Mouse (Mus musculus) MEL-GATA-1-ER (cell line): Measurements from ENCODE around the gene Serpinb9f.
"Not testable (repeated sequence)": the region's sequence is repeated elsewhere in the genome, so short reads cannot be mapped to it uniquely, and the experiment has no call there.

Experiments
- DNase-seq: peaks from one replicate; pipeline ENCODE4 v3.0.0-alpha.2; 2012; ENCODE audit warnings: low read depth; ENCODE audit errors: extremely low read depth

The Serpinb9f gene

DNA sequence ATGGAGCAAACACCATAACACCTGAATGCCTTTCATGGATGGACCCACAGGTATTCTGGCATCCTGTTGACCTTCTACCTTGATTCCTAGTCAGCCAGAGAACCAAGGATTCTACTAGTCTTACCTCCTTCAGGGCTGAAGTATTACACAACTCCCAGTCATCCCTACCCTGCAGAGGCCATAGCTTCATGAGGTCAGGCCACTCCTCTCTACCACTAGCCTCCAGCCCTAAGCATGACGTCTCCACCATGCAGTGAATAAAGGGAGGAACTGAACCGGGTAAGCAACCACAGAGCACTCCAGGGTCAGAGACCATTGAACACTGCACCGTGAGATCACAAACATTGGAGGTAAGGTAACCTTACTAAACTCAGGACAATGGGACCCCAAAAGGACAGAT is at the start of gene Serpinb9f:
TSS of gene Serpinb9f (plus strand) at position 301 of the 400 bp plus-strand sequence.
- DNase-seq: not testable (repeated sequence)

DNA sequence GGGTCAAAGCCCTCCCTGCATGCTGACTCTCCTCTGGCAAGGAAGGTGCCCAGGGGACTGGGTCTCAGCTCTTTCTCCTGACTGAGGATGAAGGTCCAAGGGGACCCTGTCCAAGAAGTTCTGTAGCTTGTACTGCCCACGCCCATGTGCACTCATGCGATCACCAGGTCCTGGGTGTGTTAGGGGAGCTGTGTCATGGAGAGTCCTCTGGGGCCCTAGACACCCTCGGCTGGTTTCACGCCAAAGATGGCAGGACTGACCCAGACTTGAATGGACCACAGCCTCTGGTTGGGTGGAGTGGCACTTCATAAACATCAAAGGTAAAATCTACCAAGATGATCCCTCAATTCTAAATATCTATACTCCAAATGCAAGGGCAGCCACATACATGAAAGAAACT is 15.2 kb upstream of the Serpinb9f start:
- DNase-seq: not testable (repeated sequence)

DNA sequence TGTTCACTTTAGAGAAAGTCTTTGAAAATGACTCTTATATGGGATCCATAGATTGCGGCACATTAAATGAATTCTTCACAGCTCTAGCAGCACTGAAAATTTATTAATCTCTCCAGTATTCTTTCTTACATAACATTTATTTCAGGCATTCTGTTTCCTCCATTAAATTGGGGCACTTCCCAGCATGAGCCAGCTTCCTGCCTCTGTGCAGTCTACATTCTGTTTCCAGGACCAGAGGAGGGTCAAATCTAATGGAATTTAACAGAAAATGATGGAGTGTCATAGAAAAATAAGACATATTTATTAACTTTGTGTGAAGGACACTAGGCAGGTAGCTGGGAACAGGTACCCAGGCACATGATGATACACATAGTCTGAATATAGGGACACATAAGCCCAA is 32.8 kb downstream of the Serpinb9f start:
- DNase-seq: not testable (repeated sequence)
